Mouse (Mus musculus) hindbrain, embryonic 12.5 days (tissue): ENCODE data around the gene Pde4d. TPM values are rescaled to one million over a fixed set of nuclear protein-coding genes. Genes with fewer than 3 reads are reported as not detected.

Source experiments
- ATAC-seq: fragments of 200-750 bp; cut with Nextera tagmentation; 2 replicates; pipeline ENCODE4 v1.8.0; 2017; ENCODE audit warnings: moderate TSS enrichment; ENCODE audit not compliant: low FRiP score
- H3K27ac ChIP-seq: fragments of 300-500 bp; sonication (generic); 2 replicates; pipeline ENCODE4 v1.5.1; 2016; ENCODE audit warnings: mild to moderate bottlenecking
- H3K27me3 ChIP-seq: fragments of 300-500 bp; sonication (generic); 2 replicates; pipeline ENCODE4 v1.6.1; 2016; ENCODE audit warnings: mild to moderate bottlenecking
- H3K36me3 ChIP-seq: fragments of 300-500 bp; sonication (generic); 2 replicates; pipeline ENCODE4 v1.6.1; 2016; ENCODE audit warnings: mild to moderate bottlenecking
- H3K4me1 ChIP-seq: fragments of 300-500 bp; sonication (generic); 2 replicates; pipeline ENCODE4 v1.6.1; 2016
- H3K4me2 ChIP-seq: fragments of 300-500 bp; sonication (generic); replicated peaks from 2 replicates; pipeline ENCODE4 v1.6.1; 2016; ENCODE audit warnings: mild to moderate bottlenecking
- H3K4me3 ChIP-seq: fragments of 300-500 bp; sonication (generic); 2 replicates; pipeline ENCODE4 v1.5.1; 2016; ENCODE audit warnings: mild to moderate bottlenecking
- H3K9ac ChIP-seq: fragments of 300-500 bp; sonication (generic); 2 replicates; pipeline ENCODE4 v1.6.1; 2016; ENCODE audit warnings: mild to moderate bottlenecking, moderate library complexity
- H3K9me3 ChIP-seq: fragments of 300-500 bp; sonication (generic); replicated peaks from 2 replicates; pipeline ENCODE4 v1.6.1; 2016; ENCODE audit warnings: mild to moderate bottlenecking
- WGBS: fragments of 180-500 bp; shearing (Covaris S2); methylation state at CpG from one replicate; pipeline ENCODE4 v1.1.7; 2016; 5-methylcytosine and 5-hydroxymethylcytosine counted together
- polyA plus RNA-seq: library from polyadenylated mRNA; unstranded; fragments of >200 nt; fragmentation: Nextera tagmentation; extraction: Ambion mirVana; gene quantifications from 2 replicates; pipeline ENCODE4 v1.2.1, GENCODE M21; 2016

The Pde4d gene
- polyA plus RNA-seq, 1 experiment from 2014 or later: 20.6 TPM

DNA sequence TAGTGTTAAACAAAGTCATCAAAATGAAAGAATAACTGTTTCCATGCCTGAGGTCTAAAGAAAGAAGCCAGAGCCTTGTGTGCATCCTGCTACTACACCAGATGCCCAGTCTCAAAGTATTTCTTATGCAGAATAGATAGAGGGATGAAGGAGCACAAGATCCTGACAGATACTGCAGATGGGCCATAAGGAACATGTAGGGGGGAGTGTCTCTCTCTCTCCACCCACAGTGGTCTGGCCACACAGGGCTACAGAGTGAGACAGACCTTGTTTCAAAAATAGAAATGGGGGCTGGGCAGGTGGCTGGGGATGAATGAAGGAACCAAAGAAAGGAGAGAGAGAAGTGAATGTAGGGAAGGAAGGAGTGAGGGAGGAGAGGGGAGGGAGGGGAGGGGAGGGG lies 1188.5 kb downstream of the Pde4d start:
- no peak for ATAC-seq
- Histone ChIP-seq H3K4me1 (peaks cover 8% of the 10 kb centered on the region), H3K4me2 (no peak overlapping the region), H3K9ac (no peak overlapping the region), H3K9me3 (no peaks in the 10 kb centered on the region), H3K36me3 (no peaks in the 10 kb centered on the region), H3K4me3 (no peak overlapping the region), H3K27ac (no peak overlapping the region), H3K27me3 (no peaks in the 10 kb centered on the region)

DNA sequence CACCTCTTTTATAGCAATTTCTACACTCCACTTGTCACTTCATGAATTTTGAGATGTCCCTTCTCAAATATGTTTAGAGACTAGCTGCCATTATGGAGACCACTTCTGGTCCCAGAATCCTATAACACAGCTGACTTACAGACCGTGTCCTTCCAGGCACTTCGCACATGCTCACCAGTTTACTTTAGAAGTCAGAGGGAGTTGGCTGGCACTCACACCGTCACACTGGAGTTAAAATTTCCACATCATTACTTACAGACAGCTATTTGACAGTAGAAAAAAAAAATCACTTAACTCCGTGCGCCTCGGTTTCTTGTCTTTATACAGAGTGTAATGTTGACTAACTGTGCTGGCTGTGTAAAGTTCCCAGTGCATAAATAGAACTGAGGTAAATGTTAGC lies 1189.5 kb downstream of the Pde4d start:
- Histone ChIP-seq H3K36me3 (no peaks in the 10 kb centered on the region), H3K4me3 (no peak overlapping the region), H3K27ac (no peak overlapping the region), H3K4me1 (0 out of 2 replicates have a peak, but pooled peaks cover 4% of the 10 kb centered on the region), H3K9me3 (no peaks in the 10 kb centered on the region), H3K9ac (no peak overlapping the region), H3K27me3 (no peaks in the 10 kb centered on the region), H3K4me2 (no peak overlapping the region)
- 74% methylated on average over 6 of the region's 6 CpGs for WGBS
- ATAC-seq: no peak

DNA sequence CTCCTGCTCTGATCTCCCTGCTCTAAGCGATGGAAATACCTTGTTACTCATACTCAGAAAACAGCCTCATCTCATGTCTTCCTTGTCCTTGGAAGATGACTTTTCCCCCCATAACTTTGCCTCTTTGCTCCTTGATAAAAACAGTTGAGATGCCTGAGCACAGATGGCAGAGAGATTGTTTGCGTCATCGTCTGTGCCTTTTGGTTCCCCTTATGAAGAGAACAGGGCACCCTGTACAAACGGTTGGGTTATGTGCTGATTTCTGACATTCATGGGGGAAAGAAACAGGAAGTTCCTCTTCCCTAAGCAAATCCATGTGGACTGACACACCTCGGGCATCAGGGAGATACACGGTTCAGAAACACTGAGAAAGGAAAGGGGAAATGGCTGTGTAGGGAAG lies 1191.8 kb downstream of the Pde4d start:
- Histone ChIP-seq H3K27ac (no peak overlapping the region), H3K4me1 (peaks cover 15% of the 10 kb centered on the region), H3K9ac (no peak overlapping the region), H3K27me3 (no peaks in the 10 kb centered on the region), H3K4me2 (no peak overlapping the region), H3K9me3 (no peaks in the 10 kb centered on the region), H3K36me3 (no peaks in the 10 kb centered on the region), H3K4me3 (no peak overlapping the region)
- ATAC-seq: no peak
- 83% methylated on average over 6 of the region's 6 CpGs for whole genome bisulfite sequencing

DNA sequence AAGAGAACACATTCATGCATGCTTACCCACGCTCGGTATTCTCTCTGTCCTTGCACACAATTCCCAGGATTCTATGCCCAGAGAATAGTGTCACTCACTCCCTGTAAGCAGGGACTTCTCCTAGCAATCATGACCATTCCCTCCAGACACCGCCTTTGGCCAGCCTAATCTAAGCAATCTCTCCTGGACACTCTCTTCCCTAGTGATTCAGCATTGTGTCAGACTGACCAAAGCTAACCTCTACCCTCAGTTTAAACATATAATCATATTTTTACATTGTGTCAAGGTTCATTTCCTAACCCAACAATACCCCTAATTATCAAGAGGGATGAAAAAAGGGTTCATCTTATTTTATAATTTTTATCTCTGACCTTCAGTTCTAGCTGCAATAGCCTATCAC lies 1193.7 kb downstream of the Pde4d start:
- H3K9me3 ChIP-seq: no peaks in the 10 kb centered on the region
- ATAC-seq: no peak
- H3K4me1 ChIP-seq: peaks cover 20% of the 10 kb centered on the region
- no peaks in the 10 kb centered on the region for H3K27me3 ChIP-seq
- WGBS: 63% methylated on average over 3 of the region's 3 CpGs
- no peak overlapping the region for H3K4me2 ChIP-seq
- H3K27ac ChIP-seq: no peak overlapping the region
- no peak overlapping the region for H3K4me3 ChIP-seq
- no peaks in the 10 kb centered on the region for H3K36me3 ChIP-seq
- no peak overlapping the region for H3K9ac ChIP-seq

GRCm38 (mm10) chr13:109644086-109644485 lies 1194.3 kb downstream of the Pde4d start:
- Histone ChIP-seq H3K27ac (no peak overlapping the region), H3K9ac (no peak overlapping the region), H3K4me1 (peaks cover 20% of the 10 kb centered on the region), H3K9me3 (no peaks in the 10 kb centered on the region), H3K4me3 (no peak overlapping the region), H3K4me2 (no peak overlapping the region), H3K36me3 (no peaks in the 10 kb centered on the region), H3K27me3 (no peaks in the 10 kb centered on the region)
- WGBS: 72% methylated on average over 2 of the region's 2 CpGs
- no peak for ATAC-seq

GRCm38 (mm10) chr13:109645284-109645909 lies 1195.6 kb downstream of the Pde4d start:
- no peak overlapping the region for H3K9ac ChIP-seq
- H3K9me3 ChIP-seq: no peaks in the 10 kb centered on the region
- H3K36me3 ChIP-seq: no peaks in the 10 kb centered on the region
- peak; percentile 41; the same call in 1 of the 2 replicates for ATAC-seq
- no peak overlapping the region for H3K4me3 ChIP-seq
- no peaks in the 10 kb centered on the region for H3K27me3 ChIP-seq
- peaks cover 20% of the 10 kb centered on the region for H3K4me1 ChIP-seq
- H3K4me2 ChIP-seq: no peak overlapping the region
- no peak overlapping the region for H3K27ac ChIP-seq
- WGBS: 39% methylated on average over 10 of the region's 10 CpGs

- peak; percentile 36; the same call in 1 of the 2 replicates for ATAC-seq
- H3K27ac ChIP-seq: no peak overlapping the region
- no peaks in the 10 kb centered on the region for H3K27me3 ChIP-seq
- WGBS: 42% methylated on average over 6 of the region's 6 CpGs
- no peak overlapping the region for H3K4me2 ChIP-seq
- peaks cover 20% of the 10 kb centered on the region for H3K4me1 ChIP-seq
- no peak overlapping the region for H3K4me3 ChIP-seq
- no peaks in the 10 kb centered on the region for H3K9me3 ChIP-seq
- no peak overlapping the region for H3K9ac ChIP-seq
- no peaks in the 10 kb centered on the region for H3K36me3 ChIP-seq
Measured at GRCm38 (mm10) chr13:109645910-109646284, 1196.1 kb downstream of the Pde4d start.

GRCm38 (mm10) chr13:109646597-109647232 lies 1197.0 kb downstream of the Pde4d start:
- Histone ChIP-seq H3K4me1 (peaks cover 20% of the 10 kb centered on the region), H3K9me3 (no peaks in the 10 kb centered on the region), H3K4me3 (no peak overlapping the region), H3K9ac (no peak overlapping the region), H3K4me2 (no peak overlapping the region), H3K27me3 (no peaks in the 10 kb centered on the region), H3K27ac (0 out of 2 replicates have a peak overlapping the region, but pooled peaks have one; percentile 5), H3K36me3 (no peaks in the 10 kb centered on the region)
- WGBS: 67% methylated on average over 11 of the region's 11 CpGs
- no peak for ATAC-seq

GRCm38 (mm10) chr13:109647479-109648199 lies 1197.9 kb downstream of the Pde4d start:
- no peaks in the 10 kb centered on the region for H3K9me3 ChIP-seq
- ATAC-seq: no peak
- H3K27me3 ChIP-seq: no peaks in the 10 kb centered on the region
- no peak overlapping the region for H3K9ac ChIP-seq
- H3K4me1 ChIP-seq: peaks cover 24% of the 10 kb centered on the region
- no peaks in the 10 kb centered on the region for H3K36me3 ChIP-seq
- no peak overlapping the region for H3K4me2 ChIP-seq
- H3K27ac ChIP-seq: no peak overlapping the region
- H3K4me3 ChIP-seq: no peak overlapping the region
- WGBS: 83% methylated on average over 7 of the region's 7 CpGs

- Histone ChIP-seq H3K9me3 (no peaks in the 10 kb centered on the region), H3K27ac (no peak overlapping the region), H3K27me3 (no peaks in the 10 kb centered on the region), H3K9ac (no peak overlapping the region), H3K36me3 (no peaks in the 10 kb centered on the region), H3K4me2 (no peak overlapping the region), H3K4me3 (no peak overlapping the region), H3K4me1 (peaks cover 25% of the 10 kb centered on the region)
- no peak for ATAC-seq
- WGBS: 94% methylated on average over 3 of the region's 3 CpGs
Measured at GRCm38 (mm10) chr13:109648311-109648710, 1198.6 kb downstream of the Pde4d start.

- H3K9me3 ChIP-seq: no peaks in the 10 kb centered on the region
- WGBS: 74% methylated on average over 10 of the region's 10 CpGs
- H3K27ac ChIP-seq: no peak overlapping the region
- no peak overlapping the region for H3K9ac ChIP-seq
- ATAC-seq: no peak
- no peaks in the 10 kb centered on the region for H3K36me3 ChIP-seq
- H3K27me3 ChIP-seq: no peaks in the 10 kb centered on the region
- H3K4me1 ChIP-seq: peaks cover 8% of the 10 kb centered on the region; the same call in 1 of the 2 replicates
- no peak overlapping the region for H3K4me3 ChIP-seq
- no peak overlapping the region for H3K4me2 ChIP-seq
Measured at GRCm38 (mm10) chr13:109651790-109652605, 1202.2 kb downstream of the Pde4d start.

GRCm38 (mm10) chr13:109652631-109653030 lies 1202.9 kb downstream of the Pde4d start:
- H3K4me3 ChIP-seq: no peak overlapping the region
- H3K9ac ChIP-seq: no peak overlapping the region
- H3K4me1 ChIP-seq: peaks cover 8% of the 10 kb centered on the region; the same call in 1 of the 2 replicates
- WGBS: 56% methylated on average over 7 of the region's 7 CpGs
- no peak overlapping the region for H3K27ac ChIP-seq
- H3K27me3 ChIP-seq: no peaks in the 10 kb centered on the region
- H3K36me3 ChIP-seq: no peaks in the 10 kb centered on the region
- no peaks in the 10 kb centered on the region for H3K9me3 ChIP-seq
- H3K4me2 ChIP-seq: no peak overlapping the region
- no peak for ATAC-seq
